Mouse (Mus musculus) midbrain, embryonic 14.5 days (tissue): ENCODE data around the gene Necap1. TPM values are rescaled to one million over a fixed set of nuclear protein-coding genes. Genes with fewer than 3 reads are reported as not detected.

Experiments used
- ATAC-seq: fragments of 200-750 bp; cut with Nextera tagmentation; 2 replicates; pipeline ENCODE4 v1.8.0; 2017; ENCODE audit warnings: moderate number of reproducible peaks, moderate library complexity; ENCODE audit not compliant: low FRiP score, low TSS enrichment
- DNase-seq: peaks from one replicate; pipeline ENCODE4 v3.0.0-alpha.2; 2015
- H3K27ac ChIP-seq: fragments of 300-500 bp; sonication (generic); replicated peaks from 2 replicates; pipeline ENCODE4 v1.5.1; 2014; ENCODE audit warnings: mild to moderate bottlenecking, low read depth, low read length, moderate library complexity
- H3K27me3 ChIP-seq: fragments of 300-500 bp; sonication (generic); 2 replicates; pipeline ENCODE4 v1.6.1; 2014; ENCODE audit warnings: low read length, control low read depth, mixed read lengths; ENCODE audit not compliant: control insufficient read depth, insufficient read depth
- H3K36me3 ChIP-seq: fragments of 300-500 bp; sonication (generic); 2 replicates; pipeline ENCODE4 v1.6.1; 2014; ENCODE audit warnings: low read length, control low read depth; ENCODE audit not compliant: control insufficient read depth, insufficient read depth
- H3K4me1 ChIP-seq: fragments of 300-500 bp; sonication (generic); 2 replicates; pipeline ENCODE4 v1.6.1; 2014; ENCODE audit warnings: mild to moderate bottlenecking, antibody characterized with exemption, low read length, control low read depth; ENCODE audit not compliant: control insufficient read depth, insufficient read depth
- H3K4me2 ChIP-seq: fragments of 300-500 bp; sonication (generic); 2 replicates; pipeline ENCODE4 v1.6.1; 2014; ENCODE audit warnings: mild to moderate bottlenecking, low read length, moderate library complexity
- H3K4me3 ChIP-seq: fragments of 300-500 bp; sonication (generic); replicated peaks from 2 replicates; pipeline ENCODE4 v1.5.1; 2014; ENCODE audit warnings: low read depth, low read length
- H3K9ac ChIP-seq: fragments of 300-500 bp; sonication (generic); replicated peaks from 2 replicates; pipeline ENCODE4 v1.6.1; 2014; ENCODE audit warnings: mild to moderate bottlenecking, low read length, moderate library complexity
- H3K9me3 ChIP-seq: fragments of 300-500 bp; sonication (generic); 2 replicates; pipeline ENCODE4 v1.6.1; 2016; ENCODE audit warnings: low read length, control low read depth, mixed read lengths; ENCODE audit not compliant: control insufficient read depth
- whole genome bisulfite sequencing: fragments of 180-500 bp; shearing (Covaris S2); extraction: QIAGEN DNeasy Blood & Tissue Kit; methylation state at CpG from one replicate; pipeline ENCODE4 v1.1.7; 2014; 5-methylcytosine and 5-hydroxymethylcytosine counted together
- polyA plus RNA-seq: library from polyadenylated mRNA; unstranded; fragments of >200 nt; fragmentation: Nextera tagmentation; extraction: Ambion mirVana; gene quantifications from 2 replicates; pipeline ENCODE4 v1.2.1, GENCODE M21; 2014

Necap1 gene
- polyA plus RNA-seq, 1 experiment from 2014 or later, result 135 TPM

DNA sequence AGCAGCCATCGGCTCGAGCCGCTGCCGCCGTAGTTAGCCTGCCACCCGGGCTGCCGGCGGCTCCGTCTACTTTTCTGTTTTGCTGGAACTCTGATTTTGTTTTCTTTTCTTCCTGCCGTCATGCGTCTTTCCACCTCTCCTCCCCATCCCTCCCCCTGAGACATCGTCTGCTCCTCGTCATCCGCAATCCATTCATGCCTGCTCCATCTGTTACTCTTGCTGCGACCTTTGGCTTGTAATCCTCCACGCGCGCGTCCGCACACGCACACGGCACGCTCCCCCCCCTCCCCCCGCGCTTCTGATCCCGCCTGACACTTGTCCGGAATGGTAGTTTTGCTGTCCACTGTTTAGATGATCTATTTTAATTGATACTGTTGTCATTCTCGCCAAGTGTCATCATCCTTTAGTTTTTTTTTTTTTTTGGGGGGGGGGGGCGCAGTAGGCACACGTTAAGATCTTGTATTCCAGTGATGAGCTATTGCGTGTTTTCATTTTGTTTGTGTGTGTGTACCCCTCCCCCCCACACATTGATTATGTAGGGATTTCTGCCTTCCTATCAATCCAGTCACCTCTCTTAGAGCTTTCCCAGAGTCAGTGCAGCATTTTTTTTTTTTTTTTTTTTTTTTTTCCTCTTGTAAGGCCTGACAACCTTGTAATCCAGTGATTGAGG is 581 bp downstream of the Necap1 start:
- under 1% methylated on average over 31 of the region's 31 CpGs for WGBS
- H3K9me3 ChIP-seq, result no peaks in the 10 kb centered on the region
- H3K36me3 ChIP-seq, result peaks cover 23% of the 10 kb centered on the region
- ATAC-seq (peak; percentile 81), DNase-seq (peak; percentile 73)
- H3K9ac ChIP-seq, result peak overlapping the region; percentile 83
- H3K27ac ChIP-seq, result peak overlapping the region; percentile 93
- H3K4me2 ChIP-seq, result peak overlapping the region; percentile 67
- peaks cover 3% of the 10 kb centered on the region; the same call in 1 of the 2 replicates for H3K27me3 ChIP-seq
- H3K4me1 ChIP-seq, result peaks cover 5% of the 10 kb centered on the region
- peak overlapping the region; percentile 86 for H3K4me3 ChIP-seq

GRCm38 (mm10) chr6:122879141-122879735 is 5.0 kb downstream of the Necap1 start:
- no peaks in the 10 kb centered on the region for H3K9me3 ChIP-seq
- no peak overlapping the region for H3K4me2 ChIP-seq
- H3K9ac ChIP-seq, result no peak overlapping the region
- H3K4me3 ChIP-seq, result no peak overlapping the region
- WGBS, result 95% methylated on average over 7 of the region's 7 CpGs
- DNase-seq, result no peak
- H3K27me3 ChIP-seq, result no peaks in the 10 kb centered on the region
- H3K4me1 ChIP-seq, result peaks cover 5% of the 10 kb centered on the region
- no peak for ATAC-seq
- peaks cover 64% of the 10 kb centered on the region for H3K36me3 ChIP-seq
- no peak overlapping the region for H3K27ac ChIP-seq

DNA sequence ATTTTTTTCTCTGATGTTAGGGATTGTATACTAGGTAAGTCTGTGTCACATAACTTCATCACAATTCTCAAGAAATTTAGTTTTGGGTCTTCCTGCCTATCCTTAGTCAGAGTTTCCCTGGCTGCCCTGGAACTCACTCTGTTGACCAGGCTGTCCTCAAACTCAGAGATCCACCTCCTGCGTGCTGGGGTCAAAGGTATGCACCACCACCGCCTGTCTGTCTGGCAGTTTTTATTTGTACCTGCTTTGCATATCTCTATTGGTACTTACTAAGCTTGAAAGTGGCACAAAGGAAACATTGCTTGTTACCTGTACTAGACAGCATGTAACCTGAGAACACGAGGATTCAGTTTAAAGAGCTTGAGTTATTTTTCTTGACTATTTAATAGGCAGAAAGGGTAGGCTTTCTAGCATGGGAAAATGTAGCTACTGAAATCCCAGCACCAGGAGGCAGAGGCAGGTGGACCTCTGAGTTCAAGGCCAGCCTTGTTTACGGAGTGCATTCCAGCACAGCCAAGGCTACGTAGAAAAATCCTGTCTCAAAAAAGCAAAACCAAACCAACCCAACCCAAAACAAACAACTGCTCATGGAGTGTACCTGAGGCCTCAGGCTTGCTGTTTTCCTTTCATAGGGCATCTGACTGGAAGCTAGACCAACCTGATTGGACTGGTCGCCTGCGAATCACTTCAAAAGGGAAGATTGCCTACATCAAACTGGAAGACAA is 5.7 kb downstream of the Necap1 start:
- ATAC-seq, result no peak
- Histone ChIP-seq H3K4me3 (no peak overlapping the region), H3K36me3 (peaks cover 71% of the 10 kb centered on the region), H3K27me3 (no peaks in the 10 kb centered on the region), H3K9me3 (no peaks in the 10 kb centered on the region), H3K4me1 (peaks cover 5% of the 10 kb centered on the region), H3K4me2 (no peak overlapping the region), H3K9ac (no peak overlapping the region), H3K27ac (no peak overlapping the region)
- DNase-seq, result no peak
- 91% methylated on average over 7 of the region's 7 CpGs for WGBS

DNA sequence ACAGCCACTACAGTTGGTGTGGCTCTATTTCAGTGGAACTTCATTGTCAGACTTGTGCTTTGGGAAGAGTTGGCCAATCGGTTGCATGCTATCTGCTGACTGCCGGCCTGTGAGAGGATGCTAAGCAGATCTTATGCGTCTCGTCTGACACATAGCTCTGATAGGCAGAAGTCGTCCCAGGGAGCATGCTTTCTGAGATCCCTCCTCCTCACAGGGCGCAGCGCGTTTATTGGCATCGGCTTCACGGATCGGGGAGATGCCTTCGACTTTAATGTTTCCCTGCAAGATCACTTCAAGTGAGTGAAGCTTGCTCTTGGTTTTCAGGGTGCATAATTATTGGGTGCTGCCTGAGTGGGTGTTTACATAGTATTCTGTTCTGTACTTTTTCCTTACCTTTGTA is 7.0 kb downstream of the Necap1 start:
- Histone ChIP-seq H3K36me3 (peaks cover 84% of the 10 kb centered on the region), H3K9ac (no peak overlapping the region), H3K27ac (no peak overlapping the region), H3K27me3 (no peaks in the 10 kb centered on the region), H3K4me2 (no peak overlapping the region), H3K4me3 (no peak overlapping the region), H3K4me1 (no peaks in the 10 kb centered on the region), H3K9me3 (no peaks in the 10 kb centered on the region)
- DNase-seq (no peak), ATAC-seq (no peak)
- 94% methylated on average over 12 of the region's 12 CpGs for WGBS

DNA sequence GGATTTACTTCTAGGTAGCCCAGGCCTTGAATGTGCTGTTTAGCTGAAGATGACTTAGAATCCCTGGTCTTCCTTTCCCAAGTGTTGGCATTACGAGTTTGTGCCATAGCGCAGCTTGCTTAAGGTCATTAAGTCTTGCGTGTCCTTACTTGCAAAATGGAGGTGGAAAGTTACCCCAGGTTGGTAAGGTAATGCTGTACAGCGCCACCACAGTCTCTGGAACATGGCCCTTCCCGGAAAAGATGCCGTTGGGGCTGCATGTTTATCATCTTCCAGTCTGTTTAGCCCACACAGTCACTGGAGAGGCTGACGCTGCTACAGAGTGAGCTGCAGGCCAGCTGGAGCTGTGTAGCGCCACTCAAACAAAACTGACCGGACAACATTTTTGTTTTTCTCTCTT is 9.3 kb downstream of the Necap1 start:
- no peaks in the 10 kb centered on the region for H3K9me3 ChIP-seq
- 96% methylated on average over 9 of the region's 9 CpGs for WGBS

DNA sequence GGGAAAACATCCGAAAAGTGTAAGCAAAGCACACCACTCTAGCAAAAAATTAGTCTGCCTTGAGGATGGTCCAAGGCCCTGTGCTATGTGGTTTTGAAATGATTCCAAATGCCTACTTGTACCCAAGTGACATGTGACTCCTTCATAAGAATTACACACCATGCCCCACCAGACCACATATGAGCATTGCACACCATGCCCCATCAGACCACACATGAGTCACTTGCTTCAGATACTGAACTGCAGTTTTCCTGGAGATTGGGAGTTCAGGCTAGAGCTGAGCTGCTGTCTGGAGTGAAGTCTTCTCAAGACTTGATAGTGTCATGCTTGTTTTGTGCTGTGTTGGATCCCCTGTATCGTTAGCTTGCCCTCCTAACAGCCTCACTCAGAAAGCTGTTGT is 15.3 kb downstream of the Necap1 start:
- no peak for ATAC-seq
- WGBS, result 95% methylated on average over 2 of the region's 2 CpGs

More for the DNA sequence above, 9.3 kb downstream of the Necap1 start:
- H3K4me2 ChIP-seq, result no peak overlapping the region
- DNase-seq (no peak), ATAC-seq (no peak)
- no peak overlapping the region for H3K9ac ChIP-seq
- no peaks in the 10 kb centered on the region for H3K27me3 ChIP-seq
- H3K36me3 ChIP-seq, result peaks cover 95% of the 10 kb centered on the region
- H3K27ac ChIP-seq, result no peak overlapping the region
- H3K4me3 ChIP-seq, result no peak overlapping the region
- H3K4me1 ChIP-seq, result no peaks in the 10 kb centered on the region

DNA sequence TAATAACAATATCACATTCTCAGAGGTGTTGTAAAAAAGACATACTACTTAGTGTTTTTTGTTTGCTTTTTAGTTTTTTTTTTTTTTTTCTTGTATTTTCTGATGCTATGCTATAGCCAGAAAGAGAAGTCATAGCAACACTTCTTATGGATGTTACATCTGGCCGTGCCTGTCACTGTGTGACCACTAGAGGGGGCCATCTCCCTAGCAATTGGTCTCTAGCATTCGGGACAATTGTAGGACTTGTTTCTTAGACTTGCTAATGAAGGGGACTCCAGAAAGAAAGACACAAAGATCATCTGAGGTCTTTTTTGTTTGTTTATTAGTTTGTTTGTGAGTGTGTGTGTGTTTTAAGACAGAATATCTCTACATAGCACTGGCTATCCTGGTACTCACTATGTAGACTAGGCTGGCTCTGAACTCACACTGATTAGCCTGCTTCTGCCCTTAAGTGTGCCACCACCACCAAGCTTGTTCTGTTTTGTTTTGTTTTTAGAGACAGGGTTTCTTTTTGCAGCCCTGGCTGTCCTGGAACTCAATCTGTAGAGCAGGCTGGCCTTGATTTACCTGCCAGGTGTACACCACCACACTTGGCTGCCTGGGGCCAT is 18.3 kb downstream of the Necap1 start:
- H3K36me3 ChIP-seq, result peaks cover 37% of the 10 kb centered on the region
- WGBS, result 7% methylated on average over 2 of the region's 2 CpGs
- H3K4me1 ChIP-seq, result no peaks in the 10 kb centered on the region
- H3K27ac ChIP-seq, result no peak overlapping the region
- H3K4me3 ChIP-seq, result no peak overlapping the region
- no peak overlapping the region for H3K4me2 ChIP-seq
- no peaks in the 10 kb centered on the region for H3K27me3 ChIP-seq
- no peaks in the 10 kb centered on the region for H3K9me3 ChIP-seq
- no peak overlapping the region for H3K9ac ChIP-seq
- DNase-seq (peak; percentile 86), ATAC-seq (no peak)

More for the DNA sequence above, 15.3 kb downstream of the Necap1 start:
- Histone ChIP-seq H3K27ac (no peak overlapping the region), H3K36me3 (peaks cover 64% of the 10 kb centered on the region), H3K4me3 (no peak overlapping the region), H3K27me3 (no peaks in the 10 kb centered on the region), H3K4me2 (no peak overlapping the region), H3K4me1 (no peaks in the 10 kb centered on the region), H3K9ac (no peak overlapping the region), H3K9me3 (no peaks in the 10 kb centered on the region)
- DNase-seq, result no peak

DNA sequence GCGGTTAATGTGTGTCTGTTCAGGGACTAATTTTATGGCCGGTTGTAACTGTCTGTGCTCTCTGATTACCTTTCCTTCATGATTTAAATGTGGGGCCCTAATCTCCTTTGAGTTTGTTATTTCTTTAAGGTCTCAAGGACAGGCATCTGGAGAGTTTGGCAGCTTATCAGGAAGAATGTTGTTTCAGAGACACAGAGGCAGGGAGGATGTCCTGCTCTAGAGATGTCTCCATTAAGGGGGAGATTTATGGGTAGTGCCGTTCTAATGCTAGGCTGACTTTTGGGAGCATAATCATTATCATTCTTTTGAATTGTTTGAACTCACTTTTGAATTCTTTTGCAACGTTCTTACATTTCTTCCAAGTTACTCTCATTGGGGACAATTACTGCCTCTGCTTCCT is 45.6 kb downstream of the Necap1 start:
- ATAC-seq, result no peak
- WGBS, result 90% methylated on average over 4 of the region's 4 CpGs

More for the DNA sequence above, 45.6 kb downstream of the Necap1 start:
- no peak for DNase-seq
- Histone ChIP-seq H3K36me3 (no peaks in the 10 kb centered on the region), H3K9ac (no peak overlapping the region), H3K4me1 (no peaks in the 10 kb centered on the region), H3K27me3 (no peaks in the 10 kb centered on the region), H3K9me3 (0 out of 2 replicates have a peak, but pooled peaks cover 2% of the 10 kb centered on the region), H3K4me3 (no peak overlapping the region), H3K4me2 (no peak overlapping the region), H3K27ac (no peak overlapping the region)
